23 mouse cellular contexts compared by ENCODE assay signal in genomic region chr1:186986086-186986485, GRCm38 (mm10). TPM values are rescaled to one million over a fixed set of nuclear protein-coding genes. Genes with fewer than 3 reads are reported as not detected.
"Had no signal": no experiment of that assay in that cellular context is flagged by ENCODE, and none has a peak within 500 bp of the region (broad histone marks: within the 10 kb centered on the region; RNA-seq: fewer than 3 reads in every experiment).

No protein-coding gene starts in this region.

- ATAC-seq: liver, postnatal 0 days; lung, postnatal 0 days; midbrain, embryonic 13.5 days; midbrain, embryonic 16.5 days had no signal

- H3K9me3 ChIP-seq: limb, embryonic 12.5 days; limb, embryonic 15.5 days; midbrain, embryonic 13.5 days; neural tube, embryonic 12.5 days; neural tube, embryonic 15.5 days had no signal

- H3K27ac ChIP-seq: kidney, postnatal 0 days; left cerebral cortex, adult 2 months; limb, embryonic 12.5 days; limb, embryonic 15.5 days; liver, embryonic 14.5 days; macrophage; midbrain, embryonic 13.5 days; neural tube, embryonic 12.5 days; neural tube, embryonic 15.5 days; stomach, postnatal 0 days had no signal

- H3K4me2 ChIP-seq: limb, embryonic 12.5 days; limb, embryonic 15.5 days; liver, embryonic 11.5 days; lung, embryonic 14.5 days; midbrain, embryonic 13.5 days; neural tube, embryonic 12.5 days; neural tube, embryonic 15.5 days had no signal

- H3K27me3 ChIP-seq: limb, embryonic 12.5 days; limb, embryonic 15.5 days; neural tube, embryonic 12.5 days had no signal

- H3K36me3 ChIP-seq: limb, embryonic 12.5 days; limb, embryonic 15.5 days; midbrain, embryonic 13.5 days; neural tube, embryonic 12.5 days; neural tube, embryonic 15.5 days had no signal

- DNase-seq: kidney, adult 2 months; kidney, postnatal 25 days; layer of hippocampus, postnatal 36 days; liver, postnatal 0 days; lung, embryonic 14.5 days; thymus, adult 2 months; thymus, postnatal 14 days; thymus, postnatal 4 days had no signal

- H3K4me1 ChIP-seq: limb, embryonic 12.5 days; neural tube, embryonic 12.5 days; neural tube, embryonic 15.5 days had no signal

- H3K9ac ChIP-seq: limb, embryonic 12.5 days; limb, embryonic 15.5 days; liver, embryonic 14.5 days; liver, postnatal 0 days; lung, embryonic 14.5 days; midbrain, embryonic 13.5 days; neural tube, embryonic 12.5 days; neural tube, embryonic 15.5 days had no signal

- H3K4me3 ChIP-seq: left cerebral cortex, adult 2 months; limb, embryonic 12.5 days; limb, embryonic 15.5 days; midbrain, embryonic 13.5 days; neural tube, embryonic 12.5 days; neural tube, embryonic 15.5 days had no signal

RNA-seq across cellular contexts. Expression of gene D1Pas1, which starts 18.9 kb away (rescaled TPM):
- polyA plus RNA-seq: kidney, embryonic 14.5 days; kidney, postnatal 0 days; liver, embryonic 14.5 days; liver, postnatal 0 days; lung, embryonic 14.5 days; lung, postnatal 0 days; macrophage; stomach, embryonic 14.5 days; stomach, postnatal 0 days; thymus, adult 2 months had no signal
